Mouse (Mus musculus) megakaryocyte, adult 5-6 weeks (primary cell): Measurements from ENCODE around the gene Rabl3. TPM values are rescaled to one million over a fixed set of nuclear protein-coding genes. Genes with fewer than 3 reads are reported as not detected.
A peak's percentile ranks its signal among the peaks of the same experiment; 100 is the strongest.

ENCODE experiments used
- ATAC-seq: 2 replicates; pipeline ENCODE4 v1.8.0; 2016; ENCODE audit warnings: mild to moderate bottlenecking, inconsistent platforms; ENCODE audit not compliant: poor library complexity, severe bottlenecking
- total RNA-seq, 2 experiments: library from RNA; stranded (forward) in 1 of 2; stranded (reverse) in 1 of 2; fragments of 153-499, 151-499 nt in 1 of 2; fragments of 221-1000, 200-1000 nt in 1 of 2; gene quantifications; 2 replicates each; pipeline versions ENCODE4 v1.2.3 to v1.2.4; 2015 to 2017

Rabl3 gene
- total RNA-seq (2015) (9.6 and 12.2 TPM in 2 replicates), total RNA-seq (2017) (5.6 and 7.4 TPM in 2 replicates)

GRCm38 (mm10) chr16:37539611-37540580 is at the start of gene Rabl3, which contains the start of gene Gtf2e1:
Gene Rabl3, plus strand, starts transcription at chr16:37539885.
Gene Gtf2e1, minus strand, starts transcription at chr16:37539789.
- peak; percentile 96 for ATAC-seq

- ATAC-seq: no peak
Measured at GRCm38 (mm10) chr16:37495017-37495416, 44.7 kb upstream of the Rabl3 start.

DNA sequence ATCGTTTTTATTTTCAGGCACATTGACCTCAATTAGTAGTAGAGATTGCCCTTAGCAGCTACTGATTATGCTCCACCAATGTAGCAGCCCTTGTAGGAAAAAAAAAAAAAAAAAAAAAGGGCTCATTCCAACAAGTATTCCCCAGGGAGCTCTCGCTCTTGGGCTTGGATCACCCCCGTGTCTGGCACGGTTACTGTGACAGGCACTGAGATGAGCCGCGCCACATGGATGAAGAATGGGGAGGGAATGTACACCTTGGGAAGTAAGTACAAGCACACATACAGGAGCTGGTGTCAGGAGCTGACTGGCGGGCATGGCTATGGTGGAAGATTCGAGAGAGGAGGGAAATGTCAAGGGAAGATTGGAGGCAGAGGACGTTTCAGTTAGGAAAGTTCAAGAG is 41.1 kb upstream of the Rabl3 start:
- ATAC-seq: no peak

- no peak for ATAC-seq
Measured at GRCm38 (mm10) chr16:37504517-37504916, 35.2 kb upstream of the Rabl3 start.

GRCm38 (mm10) chr16:37506751-37507150 is 32.9 kb upstream of the Rabl3 start:
- ATAC-seq: no peak

GRCm38 (mm10) chr16:37511489-37511888 is 28.2 kb upstream of the Rabl3 start:
- no peak for ATAC-seq

DNA sequence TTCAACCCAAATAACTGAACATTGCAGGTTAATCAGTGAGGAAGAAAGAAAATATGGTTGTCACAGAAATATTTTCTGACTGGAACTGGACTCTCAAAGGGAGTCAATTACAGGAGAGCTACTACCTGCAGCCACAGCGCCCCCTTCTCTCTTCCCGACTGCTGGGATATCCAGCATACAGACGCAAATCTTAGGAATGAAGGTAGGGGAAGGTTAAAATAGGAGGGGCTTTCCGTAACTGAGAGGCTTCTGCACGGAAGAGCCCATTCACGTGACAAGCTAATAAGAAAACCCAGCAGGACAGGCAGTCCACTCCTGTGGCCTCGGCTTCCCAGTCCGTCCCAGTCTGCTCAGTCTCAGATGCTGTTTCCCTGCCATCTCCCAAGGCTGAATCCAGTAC is 25.0 kb upstream of the Rabl3 start:
- no peak for ATAC-seq

DNA sequence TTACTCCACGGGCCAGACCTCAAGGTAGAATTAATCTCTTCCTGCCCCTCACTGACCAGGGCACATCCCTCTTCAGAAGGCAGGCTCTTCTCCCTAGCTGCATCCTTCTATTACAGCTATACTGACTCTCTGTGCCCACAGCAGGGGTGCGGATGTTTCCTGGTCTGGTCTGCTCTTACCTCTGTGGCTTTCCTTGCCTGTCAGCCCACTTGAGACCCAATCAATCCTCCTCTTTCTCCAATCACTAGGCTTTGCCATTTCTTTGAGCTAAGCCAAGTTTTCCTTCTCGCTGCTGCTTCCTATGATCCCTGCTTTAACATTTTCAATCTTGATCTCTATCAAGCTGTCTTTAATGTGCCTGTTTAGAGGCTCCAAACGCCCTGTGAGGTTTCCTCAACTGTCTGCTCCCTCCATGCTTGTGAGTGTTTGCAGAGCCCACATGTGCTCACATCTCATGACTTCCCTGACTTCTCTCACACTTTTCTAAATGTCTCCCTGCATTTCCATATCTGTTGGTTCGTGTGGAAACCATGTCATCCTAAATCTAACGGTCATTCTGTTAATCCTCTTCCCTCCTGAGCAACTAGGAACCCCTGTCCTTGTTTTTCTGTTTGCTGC is 23.2 kb upstream of the Rabl3 start:
- no peak for ATAC-seq

DNA sequence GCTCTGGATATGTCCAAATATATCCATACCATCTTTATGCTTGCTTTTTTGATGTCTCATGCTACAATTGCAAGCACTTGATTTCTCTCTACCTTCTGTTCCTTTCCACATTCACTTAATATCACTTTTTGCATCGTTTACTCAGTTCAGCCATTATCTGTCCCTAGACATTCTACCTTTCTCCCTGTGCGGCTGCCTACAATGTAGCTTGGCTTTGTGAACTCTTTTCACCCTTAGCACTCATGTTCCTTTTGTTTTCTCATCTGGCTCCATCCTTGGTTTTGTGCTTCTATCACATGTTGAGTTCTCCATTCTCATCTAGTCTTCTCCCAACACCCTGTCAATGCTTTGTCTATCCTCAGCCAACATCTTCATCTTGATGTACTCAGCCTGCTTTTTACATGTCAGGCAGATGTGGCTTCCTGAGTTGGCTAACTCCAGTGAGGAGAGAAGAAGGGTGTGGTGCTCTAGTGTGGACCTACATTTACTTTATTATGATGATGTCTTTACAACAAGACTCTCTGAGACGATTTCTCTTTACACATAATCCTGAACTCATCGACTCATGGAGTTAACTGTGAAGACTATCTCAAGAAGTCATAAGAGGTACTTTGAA is 22.0 kb upstream of the Rabl3 start:
- ATAC-seq: no peak

GRCm38 (mm10) chr16:37518662-37519061 is 21.0 kb upstream of the Rabl3 start:
- ATAC-seq: no peak

GRCm38 (mm10) chr16:37519721-37520120 is 20.0 kb upstream of the Rabl3 start:
- ATAC-seq: no peak

- no peak for ATAC-seq
Measured at GRCm38 (mm10) chr16:37520190-37521040, 19.3 kb upstream of the Rabl3 start.

GRCm38 (mm10) chr16:37522100-37522697 is 17.5 kb upstream of the Rabl3 start:
- ATAC-seq: no peak

GRCm38 (mm10) chr16:37525121-37525520 is 14.6 kb upstream of the Rabl3 start:
- ATAC-seq: no peak

GRCm38 (mm10) chr16:37526688-37527223 is 12.9 kb upstream of the Rabl3 start:
- no peak for ATAC-seq

GRCm38 (mm10) chr16:37530170-37530569 is 9.5 kb upstream of the Rabl3 start:
- ATAC-seq: no peak

DNA sequence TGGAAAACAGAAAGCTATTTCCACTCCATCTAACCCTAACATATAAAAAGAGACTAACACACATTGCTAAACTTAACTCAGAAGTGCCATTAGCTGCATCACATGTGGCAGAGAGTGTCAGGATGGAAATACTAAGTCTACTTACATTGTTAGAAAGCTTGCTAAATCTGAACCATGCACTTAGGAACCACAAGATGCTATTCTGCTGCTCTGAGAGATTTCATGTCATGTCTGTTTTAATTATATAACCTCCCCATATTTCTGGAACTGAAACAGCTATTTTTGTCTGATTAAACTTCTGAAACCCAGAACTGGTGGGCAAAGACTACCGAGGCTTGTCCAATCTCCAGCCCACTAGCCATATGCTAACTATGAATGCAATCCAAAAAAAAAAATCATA is 7.6 kb upstream of the Rabl3 start:
- no peak for ATAC-seq

- ATAC-seq: peak; percentile 66
Measured at GRCm38 (mm10) chr16:37533369-37534068, 6.2 kb upstream of the Rabl3 start.

DNA sequence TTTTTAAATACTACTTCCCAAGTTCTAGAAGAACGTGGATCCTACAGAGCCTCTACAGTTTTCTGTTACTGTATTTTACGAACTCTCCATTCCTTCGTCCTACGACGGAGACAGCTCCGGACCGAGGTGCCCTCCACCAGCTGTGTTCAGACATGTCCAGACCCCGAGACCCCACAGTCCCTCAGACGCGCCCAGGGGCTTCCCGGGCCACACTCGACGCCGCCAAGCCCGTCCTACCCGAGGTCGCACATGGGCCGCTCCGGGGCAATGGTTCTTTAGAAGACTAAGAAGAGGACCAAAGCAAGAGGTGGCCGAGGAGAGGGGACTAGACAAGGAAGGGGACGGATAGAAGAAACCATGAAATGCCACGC is 460 bp upstream of the Rabl3 start:
- ATAC-seq: peak; percentile 56
